Mouse (Mus musculus) MN1 (cell line): ENCODE data around the gene Srpk2.
A peak's percentile ranks its signal among the peaks of the same experiment; 100 is the strongest.
"Not testable (repeated sequence)": the region's sequence is repeated elsewhere in the genome, so short reads cannot be mapped to it uniquely, and the experiment has no call there.

Experiments used
- DNase-seq: peaks from one replicate; pipeline ENCODE4 v3.0.0-alpha.2; 2016; ENCODE audit warnings: low spot score

Gene Srpk2

DNA sequence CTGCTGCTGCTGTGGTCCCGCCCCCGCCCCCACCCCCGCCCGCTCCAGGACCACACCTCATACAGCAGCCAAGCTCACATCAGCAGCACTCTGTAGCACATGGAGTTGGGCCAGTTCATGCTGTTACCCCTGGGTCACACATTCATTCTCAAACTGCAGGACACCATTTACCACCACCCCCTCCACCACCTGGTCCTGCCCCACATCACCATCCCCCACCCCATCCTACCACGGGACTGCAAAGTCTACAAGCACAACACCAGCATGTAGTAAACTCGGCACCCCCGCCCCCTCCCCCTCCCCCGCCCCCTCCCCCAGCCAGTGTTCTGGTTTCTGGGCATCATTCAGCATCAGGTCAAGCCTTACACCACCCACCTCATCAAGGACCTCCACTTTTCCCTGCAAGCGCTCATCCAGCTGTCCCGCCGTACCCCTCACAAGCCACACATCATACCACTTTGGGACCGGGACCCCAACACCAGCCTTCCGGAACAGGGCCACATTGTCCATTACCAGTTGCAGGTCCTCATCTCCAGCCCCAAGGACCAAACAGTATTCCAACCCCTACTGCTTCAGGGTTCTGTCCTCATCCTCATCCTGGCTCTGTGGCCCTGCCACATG, 182.0 kb downstream of the Srpk2 start:
- DNase-seq: no peak

DNA sequence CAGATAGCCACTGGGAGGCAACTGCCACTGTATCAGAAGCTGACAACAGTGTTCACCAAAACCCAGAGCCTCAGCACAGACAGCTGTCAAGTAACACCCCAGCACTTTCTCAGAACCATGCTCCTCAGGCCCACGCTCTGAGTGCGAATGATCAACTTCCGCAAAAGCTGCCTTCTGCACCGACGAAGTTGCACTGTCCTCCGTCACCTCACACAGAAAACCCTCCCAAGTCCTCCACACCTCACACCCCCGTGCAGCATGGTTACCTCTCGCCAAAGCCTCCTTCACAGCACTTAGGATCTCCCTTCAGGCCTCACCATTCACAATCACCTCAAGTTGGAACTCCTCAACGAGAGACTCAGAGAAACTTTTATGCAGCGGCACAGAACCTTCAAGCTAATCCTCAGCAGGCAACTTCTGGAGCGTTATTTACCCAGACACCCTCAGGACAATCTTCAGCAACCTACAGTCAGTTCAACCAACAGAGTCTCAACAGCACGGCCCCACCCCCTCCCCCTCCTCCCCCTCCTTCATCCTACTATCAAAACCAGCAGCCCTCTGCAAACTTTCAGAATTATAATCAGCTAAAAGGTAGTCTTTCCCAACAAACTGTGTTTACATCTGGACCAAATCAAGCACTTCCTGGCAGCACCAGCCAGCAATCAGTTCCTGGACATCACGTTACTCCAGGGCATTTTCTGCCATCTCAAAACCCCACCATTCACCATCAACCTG, 182.7 kb downstream of the Srpk2 start:
- DNase-seq: no peak

DNA sequence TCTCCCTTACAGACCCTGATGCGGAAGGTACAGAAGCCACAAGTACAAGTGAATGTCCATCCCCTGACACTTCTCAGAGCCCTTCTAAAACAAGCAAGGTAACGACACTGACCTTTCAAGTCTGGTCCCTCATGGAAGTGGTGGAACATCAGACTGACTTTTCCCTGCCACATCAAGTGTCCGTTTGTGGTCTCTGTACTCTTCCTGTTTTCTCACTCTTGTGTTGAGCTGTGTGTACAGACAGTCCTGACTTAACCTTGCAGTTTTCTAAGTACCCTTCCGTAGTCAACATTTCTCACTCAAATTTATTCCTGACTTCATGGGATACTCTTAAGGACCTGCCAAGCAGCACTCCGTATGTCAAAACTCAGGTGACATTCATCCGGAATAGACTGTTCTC, 183.7 kb downstream of the Srpk2 start:
- no peak for DNase-seq

DNA sequence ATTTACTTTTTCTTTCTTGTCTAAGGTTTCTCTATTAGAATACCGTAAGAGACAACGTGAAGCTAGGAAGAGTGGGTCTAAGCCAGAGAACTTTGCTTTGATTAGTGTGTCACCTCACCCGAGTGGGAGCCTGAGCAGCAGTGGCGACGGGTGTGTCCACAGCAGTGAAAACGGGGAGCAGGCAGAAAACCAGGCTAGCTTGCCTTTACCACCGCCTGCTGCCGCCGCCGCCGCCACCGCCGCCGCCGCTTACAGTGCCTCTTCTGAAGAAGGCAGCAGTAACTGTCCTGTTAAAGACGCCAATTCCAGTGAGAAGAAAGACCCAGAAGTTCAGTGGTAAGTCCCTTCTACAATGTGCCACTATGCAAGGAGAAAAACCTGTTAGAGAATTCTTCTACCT, 185.2 kb downstream of the Srpk2 start:
- DNase-seq: no peak

DNA sequence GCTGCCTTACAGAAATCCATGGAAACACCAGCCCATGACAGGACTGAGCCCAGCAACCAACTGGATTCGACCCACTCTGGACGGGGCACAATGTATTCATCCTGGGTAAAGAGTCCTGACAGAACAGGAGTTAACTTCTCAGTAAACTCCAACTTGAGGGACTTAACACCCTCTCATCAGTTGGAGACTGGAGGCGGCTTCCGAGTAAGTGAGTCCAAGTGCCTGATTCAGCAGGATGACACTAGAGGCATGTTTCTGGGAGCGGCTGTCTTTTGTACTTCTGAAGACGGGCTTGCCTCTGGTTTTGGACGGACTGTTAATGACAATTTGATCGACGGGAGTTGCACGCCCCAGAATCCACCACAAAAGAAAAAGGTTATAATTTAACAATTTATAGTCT, 186.5 kb downstream of the Srpk2 start:
- DNase-seq: no peak

DNA sequence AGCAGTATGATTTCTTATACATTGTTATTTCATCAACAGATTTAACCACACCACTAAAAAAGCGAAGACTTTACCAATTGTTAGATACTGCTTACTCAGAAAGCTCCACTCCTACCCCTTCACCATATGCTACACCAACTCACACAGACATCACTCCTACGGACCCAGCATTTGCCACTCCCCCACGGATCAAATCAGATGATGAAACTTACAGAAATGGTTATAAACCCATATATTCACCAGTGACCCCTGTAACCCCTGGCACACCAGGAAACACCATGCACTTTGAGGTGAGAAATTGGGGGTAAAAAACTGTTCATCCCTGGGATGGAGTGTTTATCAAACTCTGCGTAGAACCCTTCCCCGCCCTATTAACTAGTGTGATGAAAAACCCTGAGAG, 187.5 kb downstream of the Srpk2 start:
- DNase-seq: no peak

DNA sequence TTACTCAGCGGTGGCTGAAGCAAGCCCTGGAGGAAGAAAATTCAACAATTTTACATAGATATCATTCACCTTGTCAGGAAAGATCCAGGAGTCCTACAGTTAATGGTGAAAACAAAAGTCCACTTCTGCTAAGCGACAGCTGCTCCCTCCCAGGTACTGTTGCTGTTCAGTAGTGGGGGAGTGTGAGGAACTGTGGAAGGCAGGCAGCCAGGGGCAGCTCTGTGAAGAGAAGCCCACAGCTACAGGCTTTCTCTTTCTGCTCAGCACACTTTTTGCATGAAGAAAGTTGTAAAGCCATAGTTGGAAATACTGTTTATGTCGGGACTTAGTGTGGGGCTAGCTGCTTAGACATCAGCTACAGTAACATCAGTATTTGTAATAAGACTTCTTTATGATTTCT, 188.0 kb downstream of the Srpk2 start:
- no peak for DNase-seq

DNA sequence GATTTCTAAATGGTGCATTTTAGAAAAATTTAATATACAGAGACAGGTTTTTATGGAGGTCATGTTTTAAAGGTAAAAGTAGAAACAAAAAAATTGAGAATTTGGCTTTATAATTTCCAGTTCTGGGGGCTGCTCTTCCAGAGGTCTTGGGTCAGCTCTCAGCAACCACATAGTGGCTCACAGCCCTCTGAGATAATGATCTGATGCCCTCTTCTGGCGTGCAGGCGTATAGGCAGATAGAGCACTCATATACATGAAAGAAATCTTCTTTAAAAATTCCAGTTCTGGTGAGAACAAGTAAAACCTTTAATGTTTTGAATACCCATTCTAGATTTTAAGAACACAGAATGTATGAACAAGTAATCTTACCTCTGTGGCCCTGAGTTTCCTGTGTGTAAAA, 193.6 kb downstream of the Srpk2 start:
- peak; percentile 11 for DNase-seq

DNA sequence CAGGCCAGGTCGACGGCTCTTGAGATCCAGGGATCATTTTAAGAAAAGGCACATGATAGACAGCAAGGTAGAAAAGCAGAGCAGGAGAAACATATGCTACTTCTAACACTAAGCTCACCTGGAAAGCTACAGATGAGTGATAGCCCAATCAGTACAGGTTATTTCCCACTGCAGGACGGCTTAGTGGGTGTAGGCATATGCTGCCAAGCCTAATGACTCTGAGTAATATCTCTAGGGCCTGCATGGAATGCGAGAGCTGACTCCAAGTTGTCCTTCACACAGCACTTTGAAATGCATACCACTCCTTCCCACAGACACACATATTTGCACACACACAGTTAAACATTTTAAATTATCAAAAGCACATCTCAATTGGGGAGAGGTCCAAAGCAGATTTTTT, 195.2 kb downstream of the Srpk2 start:
- no peak for DNase-seq

DNA sequence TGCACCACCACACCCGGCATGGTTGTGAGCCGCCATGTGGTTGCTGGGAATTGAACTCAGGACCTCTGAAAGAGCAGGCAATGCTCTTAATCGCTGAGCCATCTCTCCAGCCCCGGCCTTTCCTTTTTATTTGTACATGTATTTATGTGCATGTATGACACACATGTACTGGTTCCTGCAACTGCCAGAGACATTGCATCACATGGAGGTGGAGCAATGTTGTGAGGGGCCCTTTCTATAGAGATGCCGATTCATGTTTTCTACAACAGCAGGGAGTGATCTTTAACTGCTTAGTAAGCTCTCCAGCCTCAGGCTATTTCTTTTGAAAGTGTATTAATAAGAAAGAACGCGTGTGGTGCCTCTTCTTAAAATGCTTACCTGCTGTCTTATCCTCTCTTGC, 200.6 kb downstream of the Srpk2 start:
- no peak for DNase-seq

DNA sequence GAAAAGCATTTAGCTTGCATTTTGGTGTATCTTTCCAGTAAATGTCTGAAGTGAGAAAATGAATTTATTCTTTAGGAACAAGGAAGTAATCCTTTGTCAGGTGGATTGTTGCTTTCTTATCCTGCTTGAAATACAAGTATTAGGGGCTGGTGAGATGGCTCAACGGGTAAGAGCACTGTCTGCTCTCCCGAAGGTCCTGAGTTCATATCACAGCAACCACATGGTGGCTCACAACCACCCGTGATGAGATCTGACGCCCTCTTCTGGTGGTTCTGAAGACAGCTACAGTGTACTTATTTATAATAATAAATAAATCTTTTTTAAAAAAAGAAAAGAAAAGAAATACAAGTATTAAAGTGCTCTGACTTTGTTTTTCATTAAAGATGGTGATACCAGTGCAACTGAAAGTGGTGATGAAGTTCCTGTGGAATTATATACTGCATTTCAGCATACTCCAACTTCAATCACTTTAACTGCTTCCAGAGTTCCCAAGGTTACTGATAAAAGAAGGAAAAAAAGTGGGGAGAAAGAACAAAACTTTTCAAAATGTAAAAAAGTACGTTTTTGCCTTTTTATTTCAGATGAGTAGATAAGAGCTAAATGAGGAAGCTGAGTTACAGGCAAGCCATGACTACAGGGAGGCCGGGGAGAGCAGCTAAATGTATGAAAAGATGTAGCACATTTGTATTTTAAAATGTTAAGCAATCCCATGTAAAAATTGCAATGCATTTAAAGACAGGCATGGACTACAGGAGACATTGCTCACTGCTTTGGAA, 211.1 kb downstream of the Srpk2 start:
- no peak for DNase-seq

DNA sequence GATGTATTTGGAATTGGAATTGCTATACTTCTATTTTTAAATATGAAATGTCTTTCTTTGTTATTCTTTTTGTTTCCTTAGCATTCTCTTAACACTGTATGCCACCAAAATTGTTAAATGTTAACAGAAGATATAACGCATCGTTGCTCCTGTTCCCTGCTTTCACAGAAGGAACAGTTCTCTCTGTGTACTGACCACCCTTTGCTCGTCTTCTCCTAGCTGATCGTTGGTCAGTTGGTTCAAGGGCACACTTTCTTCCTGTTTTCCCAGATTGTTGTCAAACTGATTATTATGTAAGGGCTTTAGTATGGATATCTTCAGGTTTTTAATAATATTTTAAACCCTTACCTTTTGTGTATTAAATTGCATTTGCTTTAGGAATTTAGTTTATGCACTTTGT, 217.9 kb downstream of the Srpk2 start:
- no peak for DNase-seq

DNA sequence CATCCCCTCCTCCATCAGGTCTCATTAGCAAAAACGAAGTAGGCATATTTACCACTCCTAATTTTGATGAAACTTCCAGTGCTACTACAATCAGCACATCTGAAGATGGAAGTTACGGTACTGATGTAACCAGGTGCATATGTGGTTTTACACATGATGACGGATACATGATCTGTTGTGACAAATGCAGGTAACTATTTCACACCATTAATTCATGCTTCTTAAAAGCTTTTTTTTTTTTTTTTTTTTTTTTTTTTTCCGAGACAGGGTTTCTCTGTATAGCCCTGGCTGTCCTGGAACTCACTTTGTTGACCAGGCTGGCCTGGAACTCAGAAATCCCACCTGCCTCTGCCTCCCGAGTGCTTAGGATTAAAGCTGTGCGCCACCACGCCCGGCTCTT, 219.7 kb downstream of the Srpk2 start:
- DNase-seq: no peak

DNA sequence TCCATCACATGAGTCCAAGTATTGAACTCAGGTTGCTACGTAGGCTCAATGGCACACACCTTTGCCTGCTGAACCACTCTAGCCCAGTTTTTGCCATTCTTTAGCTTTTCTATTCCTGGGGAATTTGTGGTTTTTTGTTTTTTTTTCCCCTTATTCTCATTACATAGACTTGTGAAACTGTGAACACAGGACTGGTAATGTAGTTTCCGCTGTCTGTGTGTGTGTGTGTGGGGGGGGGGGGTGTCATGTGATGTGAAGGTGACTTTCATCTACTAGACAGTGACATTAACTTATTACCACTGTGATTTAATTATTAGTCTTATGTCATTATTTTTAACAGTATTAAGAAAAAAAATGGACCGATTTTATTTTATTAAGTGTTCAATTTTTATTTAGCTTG, 220.2 kb downstream of the Srpk2 start:
- no peak for DNase-seq

DNA sequence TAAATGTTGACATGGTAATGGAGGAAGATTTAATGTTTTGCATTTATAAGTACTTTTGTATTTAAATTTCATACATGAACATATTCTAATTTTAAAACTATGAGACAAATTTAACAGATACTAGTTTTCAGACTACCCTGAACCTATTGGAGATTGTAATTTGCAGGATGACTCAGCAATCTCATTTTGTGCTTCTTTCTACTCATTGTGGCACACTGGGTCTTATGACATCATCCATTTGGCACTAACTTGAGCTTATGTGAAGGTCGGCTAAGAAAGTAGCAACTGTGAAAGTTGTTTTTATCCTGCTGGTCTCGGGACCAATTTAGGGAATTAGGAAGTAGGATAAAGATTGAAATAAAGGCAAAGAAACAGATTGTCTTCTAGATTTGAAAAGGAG, 222.7 kb downstream of the Srpk2 start:
- DNase-seq: peak; percentile 29

DNA sequence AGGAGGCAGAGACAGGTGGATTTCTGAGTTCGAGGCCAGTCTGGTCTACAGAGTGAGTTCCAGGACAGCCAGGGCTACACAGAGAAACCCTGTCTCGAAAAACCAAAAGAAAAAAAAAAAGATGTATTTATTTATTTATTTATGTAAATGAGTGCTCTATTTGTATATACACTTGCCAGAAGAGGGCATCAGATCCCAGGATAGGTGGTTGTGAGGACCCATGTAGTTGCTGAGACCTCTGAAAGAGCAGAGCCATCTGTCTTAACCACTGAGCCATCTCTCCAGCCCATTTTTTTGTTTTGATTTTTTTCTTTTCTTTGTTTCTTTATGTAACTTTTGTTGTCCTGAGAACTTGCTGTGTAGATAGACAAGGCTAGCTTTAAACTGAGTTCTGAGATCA, 230.9 kb downstream of the Srpk2 start:
- DNase-seq: not testable (repeated sequence)
